Mouse (Mus musculus): ENCODE measurements at regions not wholly inside any gene's neighbourhood (a gene's known extent, or its start where the extent isn't known, plus 50 kb on each side); places are given as distances from the start of the nearest gene placed in this dataset.

DNA sequence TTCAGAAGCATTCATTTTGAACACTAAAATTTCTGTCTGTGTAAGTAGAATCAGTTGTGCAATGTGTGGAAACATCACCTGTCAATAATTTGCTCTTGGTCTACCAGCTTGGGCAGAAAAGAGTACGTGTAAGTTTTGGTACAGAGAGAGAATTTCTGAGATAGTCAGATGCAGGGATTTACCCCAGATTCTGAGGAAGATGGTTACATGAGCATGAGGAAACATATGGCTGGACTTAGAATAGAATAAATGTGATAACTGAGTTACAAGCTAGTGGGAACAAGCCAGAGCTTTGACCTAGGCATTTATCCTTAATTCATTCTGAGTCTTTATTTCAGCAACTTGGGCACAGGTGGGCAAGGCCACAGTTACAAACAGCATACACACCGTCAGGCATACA is 831.8 kb downstream of the Adgrl2 start:
- DNase-seq, result no peak

DNA sequence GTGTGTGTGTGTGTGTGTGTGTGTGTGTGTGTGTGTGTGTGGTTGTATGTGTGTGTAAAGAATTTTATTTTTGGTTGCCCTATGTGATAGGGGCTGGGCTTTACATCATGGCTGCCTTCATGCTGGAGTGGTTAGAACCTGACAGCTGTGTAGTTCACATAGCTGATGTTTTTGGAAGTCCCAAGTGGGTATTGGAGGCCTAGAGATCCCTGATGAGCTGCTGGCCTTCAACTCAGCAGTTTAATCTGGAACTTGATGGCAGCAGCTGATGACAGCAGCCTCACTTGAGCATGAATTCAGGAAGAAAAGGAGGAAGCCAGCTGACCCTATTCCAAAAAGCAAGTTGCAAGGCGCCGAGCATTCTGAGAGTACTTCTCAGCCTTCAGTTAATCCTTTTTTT is 846.6 kb downstream of the Adgrl2 start:
- DNase-seq, result no peak

DNA sequence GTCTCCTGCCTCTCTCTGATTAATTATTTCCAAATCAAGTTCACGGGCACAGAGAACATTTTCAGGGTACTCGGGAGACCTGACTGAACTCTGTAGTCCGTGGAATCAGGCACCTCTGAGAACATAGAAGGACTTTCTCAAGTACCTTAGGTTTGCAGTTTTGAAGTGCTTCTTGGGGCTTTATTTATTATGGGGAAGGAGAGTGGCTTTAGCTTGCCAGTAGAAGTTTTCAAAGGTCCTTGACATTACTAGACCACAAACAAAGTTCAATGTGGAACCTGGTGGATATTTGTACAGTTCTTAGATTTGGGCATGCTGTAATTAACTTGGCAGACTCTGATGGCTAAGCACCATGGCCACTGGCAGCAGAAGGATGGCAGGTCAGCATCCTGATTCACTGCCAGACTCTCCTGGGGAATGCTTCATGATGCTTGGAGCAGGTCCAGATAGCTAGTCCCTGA is 853.5 kb downstream of the Adgrl2 start:
- DNase-seq, result no peak

DNA sequence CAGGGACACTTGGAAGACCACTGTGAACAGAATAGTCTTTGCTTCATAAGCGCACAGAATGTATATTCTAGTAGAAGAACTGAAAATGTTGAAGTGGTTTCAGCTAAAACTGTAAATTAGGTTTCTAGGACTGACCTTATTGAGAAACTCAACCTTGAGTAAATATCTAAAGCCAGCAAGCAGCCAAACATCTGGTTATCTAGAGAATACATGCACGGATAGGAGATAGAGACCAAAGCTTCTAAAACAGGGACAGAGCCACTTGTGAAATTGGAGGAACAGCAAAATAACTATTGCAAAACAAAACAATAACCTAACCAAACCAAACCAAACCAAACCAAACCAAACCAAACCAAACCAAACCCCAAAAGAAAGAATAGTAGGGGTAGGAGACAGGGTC is 855.7 kb downstream of the Adgrl2 start:
- DNase-seq, result no peak

DNA sequence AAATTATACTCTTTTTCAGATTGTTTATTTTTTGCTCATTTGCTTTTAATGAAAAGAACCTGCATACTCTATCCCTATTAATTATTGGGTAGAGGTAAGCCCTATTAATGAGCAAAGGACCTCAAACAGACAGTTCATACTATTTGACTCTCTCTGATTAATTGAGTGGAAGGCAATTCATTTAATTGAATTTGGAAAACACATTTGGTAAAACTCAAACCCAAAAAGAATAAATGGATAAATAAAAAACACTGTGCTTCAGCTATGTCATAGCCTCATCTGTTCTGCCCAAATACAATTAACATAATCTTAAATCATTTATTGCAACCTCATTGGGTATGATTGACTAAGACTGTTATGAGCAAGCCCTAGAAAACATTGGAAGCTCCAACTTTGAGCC is 874.8 kb downstream of the Adgrl2 start:
- no peak for DNase-seq

DNA sequence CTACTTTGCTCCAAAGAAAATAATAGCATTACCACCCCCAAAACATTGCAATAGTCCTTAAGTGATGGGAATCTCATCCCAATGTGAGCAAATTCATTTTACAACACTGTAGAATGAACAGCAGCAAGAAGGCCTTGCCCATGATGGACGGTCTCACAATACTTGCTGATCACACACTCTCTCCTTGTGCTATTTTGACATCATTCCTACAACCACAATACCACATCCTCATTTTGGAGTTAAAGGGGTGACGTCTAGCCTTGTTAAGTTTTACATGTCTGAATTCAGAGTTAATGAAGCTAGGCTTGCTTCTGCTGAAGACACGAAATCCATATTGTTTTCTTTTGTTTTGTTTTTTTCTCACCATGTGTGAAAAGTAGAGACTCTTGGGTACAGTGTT is 878.2 kb downstream of the Adgrl2 start:
- no peak for DNase-seq

DNA sequence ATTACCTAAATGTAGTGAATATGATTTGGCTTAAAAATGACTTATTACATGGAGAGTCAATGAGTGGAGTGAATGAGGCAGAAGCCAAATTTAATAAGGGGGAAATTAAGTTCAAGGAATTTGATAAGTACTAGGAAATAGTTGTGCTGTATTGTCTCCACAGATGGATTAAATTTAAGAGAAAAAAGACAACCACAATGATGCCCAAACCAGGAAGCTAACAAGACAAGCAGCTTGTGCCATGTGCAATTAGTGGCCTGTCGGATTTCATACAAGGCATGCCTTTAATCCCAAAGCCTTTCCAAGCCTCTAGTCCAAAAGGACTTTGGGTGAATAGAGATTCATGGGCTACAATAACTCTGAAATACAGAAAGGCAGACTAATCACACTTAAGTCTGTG is 883.3 kb downstream of the Adgrl2 start:
- no peak for DNase-seq

DNA sequence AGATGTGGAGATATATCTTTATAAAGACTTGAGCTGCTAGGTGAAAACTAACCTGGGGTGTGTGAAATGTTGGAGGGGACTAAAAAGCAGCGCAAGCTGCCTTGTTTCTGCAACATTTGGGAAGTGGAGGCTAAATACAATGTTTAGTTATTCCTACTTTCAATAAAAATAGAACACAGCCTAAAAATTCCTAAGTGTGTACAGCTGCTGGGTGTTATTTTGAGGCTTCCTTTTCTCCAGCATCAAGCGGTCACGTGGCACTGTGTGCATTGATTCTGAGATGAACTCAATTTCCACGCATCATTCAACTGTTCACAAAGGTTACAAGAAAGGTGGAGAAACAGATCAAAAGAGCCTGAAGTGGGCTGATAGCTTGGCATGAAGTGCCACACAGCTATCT is 896.4 kb downstream of the Adgrl2 start:
- no peak for DNase-seq

DNA sequence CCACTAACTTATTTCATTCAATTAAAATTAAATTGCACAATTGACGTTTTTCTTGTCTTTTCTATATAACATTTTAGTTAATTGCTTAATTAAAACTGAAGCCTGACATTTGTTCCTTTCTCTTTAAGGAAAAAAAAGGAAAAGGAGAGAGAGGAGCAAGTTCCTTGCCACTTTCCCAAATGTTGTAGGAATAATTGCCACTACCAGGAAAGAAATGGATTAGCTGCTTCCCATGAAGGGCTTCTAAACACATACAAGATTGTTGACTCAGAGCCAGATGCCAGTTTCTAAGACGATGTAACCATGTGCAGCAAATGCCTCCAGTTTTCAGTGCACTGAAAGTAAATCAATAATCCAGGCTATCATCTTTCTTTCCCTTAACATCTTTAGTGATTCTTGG is 914.5 kb downstream of the Adgrl2 start:
- DNase-seq, result no peak

DNA sequence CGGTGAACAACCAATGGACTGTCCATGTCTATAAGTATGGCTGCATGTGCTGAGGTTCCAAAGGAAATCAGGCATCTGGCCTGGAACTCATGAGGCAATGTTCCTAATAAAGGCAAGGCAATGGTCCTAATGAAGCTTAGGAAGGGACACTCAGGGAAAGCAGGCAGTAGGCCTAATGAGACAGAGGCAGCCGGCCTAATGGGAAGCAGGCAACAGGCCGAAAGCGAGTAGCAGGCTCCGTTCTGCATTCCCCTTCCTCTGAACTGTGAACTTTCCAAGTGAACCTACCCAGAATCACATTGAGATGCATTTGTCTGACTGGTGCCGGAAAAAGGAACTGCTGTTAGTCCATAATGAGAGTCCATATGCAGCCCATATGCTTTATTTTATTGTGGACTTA is 923.7 kb downstream of the Adgrl2 start:
- DNase-seq, result no peak

DNA sequence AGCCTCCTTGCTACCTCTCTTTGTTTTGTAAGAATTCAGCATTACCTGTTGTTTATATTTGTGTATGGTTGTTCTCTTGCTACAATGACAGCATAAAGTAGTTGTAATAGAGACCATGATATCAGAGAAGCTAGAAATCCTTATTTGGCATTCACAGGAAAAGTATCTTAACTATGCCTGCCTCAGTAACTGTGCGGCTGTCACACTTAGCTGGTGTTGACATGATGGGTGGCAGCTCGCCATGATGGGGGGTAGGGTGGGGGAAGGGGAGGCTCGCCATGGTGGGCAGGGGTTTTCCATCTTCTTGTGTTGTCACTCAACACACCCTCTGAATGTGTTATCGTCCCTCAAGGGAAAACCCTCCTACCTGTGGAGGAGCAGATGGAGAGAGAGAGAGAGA is 934.3 kb downstream of the Adgrl2 start:
- DNase-seq, result no peak

DNA sequence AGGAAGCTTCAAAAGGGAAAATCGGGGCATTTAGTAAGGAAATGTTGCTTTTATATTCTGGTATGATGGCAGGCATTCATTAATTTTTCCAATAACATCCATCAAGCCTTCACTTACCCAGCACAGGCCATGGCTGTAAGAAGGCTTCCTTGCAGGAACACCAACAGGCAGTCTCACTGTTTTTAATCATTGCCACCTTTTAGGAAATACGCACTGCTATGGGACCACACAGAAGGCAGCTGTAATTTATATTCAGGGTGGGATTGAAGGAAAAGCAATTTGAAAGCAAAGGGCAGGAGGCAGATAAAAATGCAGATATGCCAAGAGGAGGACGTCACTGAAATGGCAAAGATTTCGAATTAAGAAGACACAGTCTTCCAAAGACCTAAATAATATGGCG is 937.8 kb downstream of the Adgrl2 start:
- DNase-seq, result no peak

DNA sequence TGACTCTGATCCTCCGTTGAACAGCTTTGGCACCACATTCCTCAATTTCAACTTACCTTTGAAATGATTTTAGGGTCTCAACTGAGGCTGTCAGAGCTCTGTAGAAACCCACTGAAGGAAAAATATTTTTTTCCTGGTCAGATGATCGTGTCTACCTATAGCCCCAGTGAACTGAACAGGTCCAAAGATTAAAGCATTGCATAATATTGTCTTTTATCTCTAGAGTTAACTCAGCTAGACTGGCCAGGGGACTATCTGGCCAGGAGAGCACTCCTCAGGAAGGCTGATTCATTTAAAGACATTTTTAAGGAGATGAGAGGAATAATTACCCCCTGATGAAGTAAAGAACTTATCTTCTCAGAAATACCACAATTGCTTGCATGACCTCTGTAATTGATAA is 942.1 kb downstream of the Adgrl2 start:
- DNase-seq, result no peak

DNA sequence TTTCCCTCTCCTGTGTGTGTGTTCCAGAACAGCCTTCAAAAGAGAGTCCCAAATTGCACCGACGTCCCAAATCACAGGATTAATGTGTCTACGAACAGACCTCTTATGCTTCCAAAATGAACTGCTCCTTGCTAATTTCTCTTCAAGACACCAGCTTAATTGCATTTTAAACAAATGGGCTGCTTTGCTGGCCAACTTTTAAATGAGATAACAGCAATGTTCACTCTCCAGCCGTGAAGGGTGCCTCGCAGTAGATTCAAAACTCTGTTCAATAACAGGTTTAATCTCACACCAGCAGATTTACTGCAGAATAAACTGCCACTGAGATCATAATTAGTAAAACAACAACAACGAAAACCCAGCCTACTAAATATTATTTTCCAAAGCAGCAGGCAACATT is 957.8 kb downstream of the Adgrl2 start:
- DNase-seq, result no peak

DNA sequence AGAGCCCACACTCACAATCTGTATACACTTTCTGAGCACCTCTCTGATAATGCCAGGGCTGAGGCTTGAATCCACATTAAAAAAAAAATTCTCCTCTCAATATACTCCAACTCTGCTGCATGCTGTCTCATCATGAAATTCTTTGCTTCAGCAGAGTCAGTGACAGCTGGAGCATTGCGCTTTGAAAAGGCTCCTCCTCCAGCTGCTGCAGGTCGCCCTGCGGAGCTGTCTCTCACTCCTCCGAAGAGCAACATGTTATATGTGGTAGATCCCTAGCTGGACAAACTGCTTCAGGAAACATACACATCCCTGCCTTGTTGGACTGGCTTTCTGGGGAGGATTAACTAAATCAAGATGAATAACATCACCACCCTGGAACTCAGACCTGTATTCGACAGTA is 984.5 kb downstream of the Adgrl2 start:
- DNase-seq, result no peak

DNA sequence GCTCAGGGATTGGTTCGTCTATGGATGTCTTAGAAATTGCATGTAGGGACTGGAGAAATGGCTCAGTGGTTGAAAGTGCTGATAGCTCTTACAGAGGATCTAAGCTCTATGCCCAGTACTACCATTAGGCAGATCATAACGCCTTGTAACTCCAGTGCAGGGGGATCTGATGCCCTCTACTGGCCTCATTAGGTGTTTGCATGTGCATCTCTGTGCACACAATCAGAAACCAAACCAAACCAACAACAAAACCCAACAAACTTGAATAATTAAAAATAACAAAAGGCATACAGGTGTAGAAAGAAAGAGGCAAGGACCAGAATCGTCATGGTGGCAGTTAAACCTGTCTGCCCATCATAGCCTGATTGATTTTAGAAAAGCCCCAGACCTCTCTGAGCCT is 986.3 kb downstream of the Adgrl2 start:
- DNase-seq, result no peak

DNA sequence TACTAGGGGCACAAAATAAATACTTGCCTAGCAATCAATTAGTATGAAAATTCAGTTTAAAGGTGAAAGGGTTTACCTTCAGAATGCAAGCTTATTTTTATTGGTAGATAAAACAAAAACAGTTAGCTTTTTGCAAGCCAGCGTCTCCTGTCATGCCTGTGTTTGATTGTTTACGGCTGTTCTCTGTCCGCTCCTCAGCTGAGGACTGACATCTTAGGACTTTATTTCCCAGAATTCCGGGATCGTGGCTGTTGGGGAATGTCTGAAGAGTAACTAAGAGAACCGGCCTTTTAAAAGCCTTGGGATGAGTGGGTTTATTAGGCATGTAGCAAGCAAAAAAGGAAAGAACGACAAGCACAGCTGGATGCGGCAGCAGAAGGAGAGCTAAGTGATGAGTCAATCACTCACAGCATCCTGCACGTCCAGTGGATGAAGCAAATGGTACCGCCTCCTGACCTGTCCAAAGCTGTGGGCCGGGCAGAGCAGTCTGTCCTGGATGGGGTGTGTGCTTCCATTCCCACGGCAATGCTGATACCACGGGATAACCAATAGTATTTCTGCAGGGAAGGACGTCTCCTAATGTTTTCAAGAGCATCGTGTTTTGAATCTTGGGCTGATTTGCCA is 990.9 kb downstream of the Adgrl2 start:
- DNase-seq, result no peak

DNA sequence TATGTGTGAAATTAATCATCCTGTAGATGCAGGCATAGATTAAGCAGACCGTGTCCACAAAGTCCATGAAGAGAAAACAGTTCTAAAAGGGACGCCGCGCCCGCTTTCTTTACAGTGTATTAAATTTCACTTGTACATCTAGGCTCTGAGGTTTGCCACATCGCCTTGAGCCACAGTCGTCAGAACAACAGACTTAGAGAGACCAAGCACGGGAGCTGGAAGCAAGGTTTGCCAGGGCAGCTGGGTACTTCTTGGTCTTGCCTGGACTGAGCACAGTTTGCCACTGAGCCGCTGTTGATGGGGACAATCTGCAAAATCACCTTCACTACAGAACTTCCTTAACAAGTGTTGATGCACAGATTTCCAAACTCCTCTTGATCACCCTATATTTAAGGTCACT is 998.6 kb downstream of the Adgrl2 start:
- no peak for DNase-seq

DNA sequence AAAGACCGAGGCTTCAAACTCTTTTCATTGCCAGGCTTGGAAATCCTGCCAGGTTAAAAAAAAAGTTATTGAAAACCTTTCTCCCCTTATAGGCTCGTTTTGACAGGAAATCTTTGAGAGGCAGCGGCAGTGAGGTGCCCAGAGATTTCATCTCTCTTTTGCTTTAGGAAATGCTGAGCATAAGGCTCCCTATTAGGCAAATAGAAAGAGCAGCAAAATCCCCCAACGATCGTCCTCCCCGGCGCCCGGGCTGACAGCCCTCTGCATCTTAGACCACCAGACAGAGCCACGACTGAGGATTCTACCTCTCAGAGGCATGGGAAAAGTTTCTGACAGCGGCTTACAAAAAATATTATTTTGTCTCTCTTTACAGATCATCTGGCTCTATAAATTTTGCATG is 999.5 kb downstream of the Adgrl2 start:
- no peak for DNase-seq

DNA sequence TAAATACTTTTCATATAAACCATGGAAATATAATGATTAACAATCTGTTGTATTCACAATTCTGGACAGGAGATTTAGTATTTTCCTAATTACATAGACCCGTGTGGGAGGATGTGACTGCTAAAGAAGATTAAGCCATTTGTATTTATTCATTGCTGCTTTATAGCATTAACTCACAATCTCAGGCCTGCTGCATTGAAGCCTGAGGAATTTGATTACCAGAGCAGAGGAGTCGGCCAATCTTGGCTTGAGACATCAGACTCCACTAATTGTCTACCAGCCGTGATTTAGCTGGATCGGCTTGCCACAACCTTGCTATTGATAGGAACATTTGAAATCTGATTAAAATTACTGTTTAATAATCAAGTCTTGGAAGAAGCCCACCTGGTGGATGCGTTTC is 1007.5 kb downstream of the Adgrl2 start:
- no peak for DNase-seq

DNA sequence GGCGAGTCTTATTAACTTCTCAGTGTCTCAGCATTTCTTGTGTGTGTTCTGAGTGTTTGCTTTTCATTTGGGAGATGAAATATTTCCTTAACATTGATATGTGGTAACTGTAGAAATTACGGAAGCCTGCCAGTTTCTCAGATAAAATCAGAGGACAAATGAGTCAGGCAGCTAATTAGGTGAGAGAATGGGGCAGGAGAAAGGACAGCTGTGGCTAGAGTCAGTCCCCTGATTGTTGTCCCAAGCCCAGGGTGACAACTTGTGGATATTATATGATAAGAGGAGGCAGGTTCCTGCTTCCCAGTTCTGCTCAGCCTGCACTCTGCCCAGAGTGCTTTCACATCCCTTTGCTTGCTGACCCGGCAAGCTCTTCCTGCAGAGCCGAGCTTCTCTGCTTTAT is 1008.7 kb downstream of the Adgrl2 start:
- no peak for DNase-seq

DNA sequence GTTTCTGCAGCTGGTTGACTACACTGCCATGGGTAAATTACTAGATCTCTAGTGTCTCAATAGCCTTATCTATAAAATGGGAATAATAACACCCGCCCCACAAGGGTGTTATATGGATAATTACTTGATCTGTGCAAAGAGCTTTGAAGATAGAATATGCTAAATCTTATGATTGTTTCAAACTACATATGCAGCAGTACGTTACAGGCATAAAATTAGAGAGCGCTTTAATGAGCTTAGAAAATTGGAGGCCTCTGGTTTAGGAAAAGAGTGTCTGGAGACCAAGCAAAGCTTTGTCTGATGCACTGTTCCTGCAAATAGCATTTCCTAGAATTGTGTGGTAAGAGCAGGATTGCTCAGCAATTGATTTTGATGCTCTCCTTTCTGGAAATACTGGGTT is 1013.8 kb downstream of the Adgrl2 start:
- no peak for DNase-seq

DNA sequence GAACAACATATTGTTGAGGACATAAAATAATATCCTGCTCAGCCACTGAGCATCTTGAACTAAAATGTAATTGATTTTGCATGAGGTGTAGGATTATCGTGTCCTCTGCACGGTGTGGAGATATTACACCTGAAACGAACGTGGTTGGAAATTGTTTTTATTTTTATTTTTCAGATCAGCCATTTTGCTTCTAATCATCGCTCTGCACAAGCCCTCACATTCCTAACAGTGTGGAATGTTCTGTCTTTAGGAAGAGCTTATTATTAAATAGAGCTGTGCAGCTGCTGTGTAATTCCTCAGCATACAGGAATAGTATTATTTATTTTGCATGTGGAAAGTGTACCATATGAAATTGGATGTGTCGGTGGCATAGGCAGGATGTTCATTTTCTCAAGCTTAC is 1014.3 kb downstream of the Adgrl2 start:
- no peak for DNase-seq

DNA sequence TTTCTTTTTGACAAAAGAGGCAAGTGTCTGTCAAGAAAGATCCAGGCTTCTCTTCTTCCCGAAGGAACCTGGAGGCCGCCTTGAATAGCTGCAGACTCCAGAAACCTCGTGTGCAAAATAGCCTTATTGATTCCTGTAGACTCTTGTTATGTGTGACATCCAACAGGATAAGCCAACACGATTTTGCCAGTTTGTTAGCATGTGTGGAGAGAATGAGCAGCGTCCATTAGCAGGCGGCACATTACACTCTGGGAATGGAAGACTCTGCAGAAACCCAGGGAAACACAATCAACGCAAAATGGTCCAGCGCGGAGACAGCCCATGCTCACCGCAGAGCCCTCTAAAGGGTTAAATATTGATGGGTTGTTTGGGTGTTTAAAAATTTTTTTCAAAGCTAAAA is 1014.9 kb downstream of the Adgrl2 start:
- no peak for DNase-seq

DNA sequence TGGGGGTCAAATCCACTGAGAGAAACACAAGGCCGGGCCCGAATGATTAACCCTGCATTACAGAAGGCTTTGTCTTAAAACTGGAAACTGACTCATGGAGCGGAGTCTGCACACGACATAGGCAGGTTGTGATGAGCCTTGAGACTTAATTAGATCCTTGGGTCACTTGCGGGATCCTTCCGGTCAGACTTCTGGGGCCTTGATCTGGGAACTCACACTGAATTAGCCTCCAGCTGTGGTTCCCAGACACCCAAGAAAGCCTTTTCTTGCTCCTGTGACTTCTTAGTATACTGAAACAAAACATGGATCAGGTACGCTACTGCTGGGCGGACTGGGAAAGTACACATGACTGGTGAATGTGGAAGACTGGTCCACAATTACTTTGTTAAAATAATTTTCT is 1015.8 kb downstream of the Adgrl2 start:
- no peak for DNase-seq

Measured in gastrocnemius, postnatal 10 days (tissue).